Mouse (Mus musculus): ENCODE results near the gene Slc2a8. TPM values are rescaled to one million over a fixed set of nuclear protein-coding genes. Genes with fewer than 3 reads are reported as not detected.
"Not testable (repeated sequence)": the region's sequence is repeated elsewhere in the genome, so short reads cannot be mapped to it uniquely, and the experiment has no call there.

Slc2a8 gene
- total RNA-seq (2015; ENCODE audit: low replicate concordance) (1.3 and 2.2 TPM in 2 replicates), total RNA-seq (2017; ENCODE audit: low replicate concordance) (1.0 and 2.0 TPM in 2 replicates)

GRCm38 (mm10) chr2:32981725-32982271 is at the start of gene Slc2a8:
Gene Slc2a8, minus strand, starts transcription at chr2:32982083.
- ATAC-seq (replicated peaks; ENCODE audit: low FRiP score, poor library complexity, severe bottlenecking): peak; percentile 97

GRCm38 (mm10) chr2:33025040-33025439 is 43.2 kb upstream of the Slc2a8 start:
- ATAC-seq (replicated peaks; ENCODE audit: low FRiP score, poor library complexity, severe bottlenecking): no peak

- ATAC-seq (replicated peaks; ENCODE audit: low FRiP score, poor library complexity, severe bottlenecking): no peak
These were observed 42.7 kb upstream of the Slc2a8 start for GRCm38 (mm10) chr2:33024564-33024963.

GRCm38 (mm10) chr2:33022846-33023245 is 41.0 kb upstream of the Slc2a8 start:
- no peak for ATAC-seq (replicated peaks; ENCODE audit: low FRiP score, poor library complexity, severe bottlenecking)

GRCm38 (mm10) chr2:33018026-33018425 is 36.1 kb upstream of the Slc2a8 start:
- ATAC-seq (replicated peaks; ENCODE audit: low FRiP score, poor library complexity, severe bottlenecking): no peak

GRCm38 (mm10) chr2:33017191-33017590 is 35.3 kb upstream of the Slc2a8 start:
- no peak for ATAC-seq (replicated peaks; ENCODE audit: low FRiP score, poor library complexity, severe bottlenecking)

GRCm38 (mm10) chr2:33014877-33015276 is 33.0 kb upstream of the Slc2a8 start:
- ATAC-seq (replicated peaks; ENCODE audit: low FRiP score, poor library complexity, severe bottlenecking): no peak

GRCm38 (mm10) chr2:33009055-33009454 is 27.2 kb upstream of the Slc2a8 start:
- ATAC-seq (replicated peaks; ENCODE audit: low FRiP score, poor library complexity, severe bottlenecking): not testable (repeated sequence)

GRCm38 (mm10) chr2:33005041-33005440 is 23.2 kb upstream of the Slc2a8 start:
- ATAC-seq (replicated peaks; ENCODE audit: low FRiP score, poor library complexity, severe bottlenecking): no peak

GRCm38 (mm10) chr2:33002144-33002543 is 20.3 kb upstream of the Slc2a8 start:
- ATAC-seq (replicated peaks; ENCODE audit: low FRiP score, poor library complexity, severe bottlenecking): no peak

- no peak for ATAC-seq (replicated peaks; ENCODE audit: low FRiP score, poor library complexity, severe bottlenecking)
These were observed 17.9 kb upstream of the Slc2a8 start for GRCm38 (mm10) chr2:32999752-33000151.

- no peak for ATAC-seq (replicated peaks; ENCODE audit: low FRiP score, poor library complexity, severe bottlenecking)
These were observed 15.9 kb upstream of the Slc2a8 start for GRCm38 (mm10) chr2:32997792-32998191.

GRCm38 (mm10) chr2:32997081-32997480 is 15.2 kb upstream of the Slc2a8 start:
- ATAC-seq (replicated peaks; ENCODE audit: low FRiP score, poor library complexity, severe bottlenecking): no peak

GRCm38 (mm10) chr2:32992130-32992529 is 10.2 kb upstream of the Slc2a8 start:
- ATAC-seq (replicated peaks; ENCODE audit: low FRiP score, poor library complexity, severe bottlenecking): no peak

GRCm38 (mm10) chr2:32990167-32990832 is 8.4 kb upstream of the Slc2a8 start:
- no peak for ATAC-seq (replicated peaks; ENCODE audit: low FRiP score, poor library complexity, severe bottlenecking)

- no peak for ATAC-seq (replicated peaks; ENCODE audit: low FRiP score, poor library complexity, severe bottlenecking)
These were observed 7.5 kb upstream of the Slc2a8 start for GRCm38 (mm10) chr2:32989376-32989775.

- ATAC-seq (replicated peaks; ENCODE audit: low FRiP score, poor library complexity, severe bottlenecking): no peak
These were observed 4.0 kb upstream of the Slc2a8 start for GRCm38 (mm10) chr2:32985844-32986243.

GRCm38 (mm10) chr2:32983617-32984016 is 1.7 kb upstream of the Slc2a8 start:
- ATAC-seq (replicated peaks; ENCODE audit: low FRiP score, poor library complexity, severe bottlenecking): no peak

- ATAC-seq (replicated peaks; ENCODE audit: low FRiP score, poor library complexity, severe bottlenecking): no peak
These were observed 817 bp upstream of the Slc2a8 start for GRCm38 (mm10) chr2:32982700-32983099.

- peak; percentile 56 for ATAC-seq (replicated peaks; ENCODE audit: low FRiP score, poor library complexity, severe bottlenecking)
These were observed 602 bp downstream of the Slc2a8 start for GRCm38 (mm10) chr2:32981281-32981680.

GRCm38 (mm10) chr2:32979675-32980074 is 2.2 kb downstream of the Slc2a8 start:
- ATAC-seq (replicated peaks; ENCODE audit: low FRiP score, poor library complexity, severe bottlenecking): no peak

- no peak for ATAC-seq (replicated peaks; ENCODE audit: low FRiP score, poor library complexity, severe bottlenecking)
These were observed 3.2 kb downstream of the Slc2a8 start for GRCm38 (mm10) chr2:32978675-32979074.
